In the genomic region with DNA sequence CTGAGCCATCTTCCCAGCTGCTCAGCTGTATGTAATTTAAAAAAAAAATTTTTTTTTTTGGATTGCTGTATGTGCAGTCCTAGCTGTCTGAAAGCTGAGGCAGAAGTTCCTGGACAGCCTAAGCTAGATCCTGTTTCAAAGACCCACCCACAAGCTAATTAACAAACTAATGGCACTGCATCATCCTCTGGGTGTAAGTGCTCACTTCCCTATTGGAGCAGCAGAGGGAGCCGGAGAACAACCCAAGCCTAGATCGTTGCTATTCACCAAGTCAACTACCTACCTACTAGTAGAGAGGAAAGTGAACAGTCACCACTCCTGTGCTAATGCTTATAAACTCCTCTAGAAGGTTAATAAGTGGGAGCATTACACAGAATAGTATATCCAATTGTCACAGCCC, we compare ENCODE assay signal across 8 mouse cellular contexts. TPM values are rescaled to one million over a fixed set of nuclear protein-coding genes. Genes with fewer than 3 reads are reported as not detected.
DNase-seq lines count a peak whose midpoint lies in the region; ATAC-seq and TF ChIP-seq lines count a peak whose summit lies in the region.

No protein-coding gene starts in this region.

- TF ChIP-seq POLR2A in CH12.LX (IDR thresholded peaks at IDR 0.05; ENCODE audit: low read depth, low read length): no peak

- peak; percentile 31 to 80; a peak in 3 of 4 replicates for TF ChIP-seq CTCF in CH12.LX (conservative IDR thresholded peaks at IDR 0.05 in 1 of 2, IDR thresholded peaks at IDR 0.05 in 1 of 2; ENCODE audit: low read depth in 2 of 2, low read length in 2 of 2)
- TF ChIP-seq CTCF in left cerebral cortex, adult 2 months (IDR thresholded peaks at IDR 0.05): peak; percentile 80

- H3K27ac ChIP-seq in CH12.LX (ENCODE audit: insufficient read depth, low read depth): 0 out of 2 replicates have a peak overlapping the region, but pooled peaks have one; percentile 25
- H3K27ac ChIP-seq in forebrain, embryonic 15.5 days (replicated peaks): no peak overlapping the region
- H3K27ac ChIP-seq in left cerebral cortex, adult 2 months: no peak overlapping the region

- no peak overlapping the region for H3K4me3 ChIP-seq in CH12.LX (replicated peaks in 1 of 3; ENCODE audit: low read depth in 2 of 3, low read length in 2 of 3, poor library complexity in 1 of 3)
- no peak overlapping the region for H3K4me3 ChIP-seq in forebrain, embryonic 15.5 days
- no peak overlapping the region for H3K4me3 ChIP-seq in left cerebral cortex, adult 2 months

- intact Hi-C loops in left cerebral cortex, adult 2 months (cut with DNase I): loop anchor here (2.0 to 5.0 kb wide), 2 partner anchors 284 to 449 kb away; no protein-coding TSS in a partner anchor

- peak; percentile 82 for TF ChIP-seq RAD21 in CH12.LX (IDR thresholded peaks at IDR 0.05; ENCODE audit: low read depth, low read length)

- 40% methylated on average over 2 of the region's 2 CpGs for WGBS in forebrain, embryonic 15.5 days

- TF ChIP-seq EP300 in CH12.LX (IDR thresholded peaks at IDR 0.05; ENCODE audit: low read length): no peak

- H3K9ac ChIP-seq in CH12.LX (ENCODE audit: insufficient read depth, low read depth): no peak overlapping the region
- no peak overlapping the region for H3K9ac ChIP-seq in forebrain, embryonic 15.5 days (replicated peaks)

- no peaks in the 10 kb centered on the region for H3K27me3 ChIP-seq in CH12.LX (replicated peaks)
- H3K27me3 ChIP-seq in forebrain, embryonic 15.5 days: no peaks in the 10 kb centered on the region

- H3K9me3 ChIP-seq in CH12.LX (replicated peaks; ENCODE audit: low read length): no peaks in the 10 kb centered on the region
- H3K9me3 ChIP-seq in forebrain, embryonic 15.5 days: no peaks in the 10 kb centered on the region

- in situ Hi-C loops in CH12.LX (cut with MboI; ENCODE audit: low pct_ligation_motif_present, low pct_unique_long_range_greater_than_20kb, low sequenced_read_pairs): no loop called here

- ATAC-seq in forebrain, embryonic 15.5 days (replicated peaks): peak; percentile 77

- peaks cover 4 to 26% of the 10 kb centered on the region in 2 experiments; a peak in 2 of 4 replicates for H3K4me1 ChIP-seq in CH12.LX (ENCODE audit: control insufficient read depth in 1 of 2, insufficient read depth in 2 of 2)
- no peaks in the 10 kb centered on the region for H3K4me1 ChIP-seq in forebrain, embryonic 15.5 days

- dilution Hi-C loops in CH12.LX (cut with MboI; ENCODE audit: extremely low pct_ligation_motif_present, extremely low pct_unique_long_range_greater_than_20kb, low sequenced_read_pairs): no loop called here

- peaks cover 7% of the 10 kb centered on the region; the same call in 1 of the 2 replicates for H3K79me2 ChIP-seq in CH12.LX (replicated peaks; ENCODE audit: control insufficient read depth, extremely low read depth, insufficient read depth, poor library complexity, severe bottlenecking)

- peaks cover 70 to 95% of the 10 kb centered on the region in 2 experiments for H3K36me3 ChIP-seq in CH12.LX (replicated peaks in 1 of 2; ENCODE audit: control insufficient read depth in 1 of 2, insufficient read depth in 1 of 2, low read length in 1 of 2)
- peaks cover 82% of the 10 kb centered on the region for H3K36me3 ChIP-seq in forebrain, embryonic 15.5 days

- H3K4me2 ChIP-seq in CH12.LX (ENCODE audit: insufficient read depth, low read depth, poor library complexity, severe bottlenecking): no peak overlapping the region
- H3K4me2 ChIP-seq in forebrain, embryonic 15.5 days (replicated peaks): no peak overlapping the region

- DNase-seq in 3T3-L1 (ENCODE audit: low read depth, low spot score): peak; percentile 73
- DNase-seq in CH12.LX (ENCODE audit: extremely low read depth): peak; percentile 79
- DNase-seq in cerebellum, adult 11 months: peak; percentile 27
- peak; percentile 12 for DNase-seq in hindlimb bud, embryonic 11.5 days (ENCODE audit: extremely low spot score, low read depth, low spot score)
- DNase-seq in left cerebral cortex, adult 2 months (ENCODE audit: extremely low spot score in 1 of 2, low spot score in 2 of 2): peak in 1 of 2 experiments; percentile 47
- DNase-seq in mesoderm, embryonic 11.5 days (ENCODE audit: low read depth, low spot score): peak; percentile 59
- peak; percentile 47 for DNase-seq in thymus, postnatal 25 days

TF ChIP-seq in CH12.LX, 34 proteins besides CTCF, POLR2A, EP300 and RAD21:
- TF ChIP-seq IRF4 (IDR thresholded peaks at IDR 0.05; ENCODE audit: low read depth, low read length) (0 out of 2 replicates have a peak, but pooled peaks have one; percentile 15), SMC3 (IDR thresholded peaks at IDR 0.05; ENCODE audit: low read depth, low read length) (peak; percentile 75), PAX5 (IDR thresholded peaks at IDR 0.05; ENCODE audit: low read length) (no peak), TBP (conservative IDR thresholded peaks at IDR 0.05; ENCODE audit: low read depth, low read length) (no peak)

RNA-seq across cellular contexts. Expression of a gene that starts 52.6 kb away (rescaled TPM):
- 3.0 and 3.2 TPM in 2 replicates for total RNA-seq in CH12.LX (2012; rRNA removed)
- total RNA-seq in CH12.LX (2014; rRNA removed): 5.6 and 6.7 TPM in 2 replicates
- 8.2 and 9.0 TPM in 2 replicates for polyA plus RNA-seq in CH12.LX (2012; ENCODE audit: insufficient read length, low read depth)
- 29.2 and 30.6 TPM in 2 replicates for polyA plus RNA-seq in forebrain, embryonic 15.5 days (2015; fragmentation: Nextera tagmentation; extraction: Ambion mirVana)
- 10 to 100 TPM; 36.6 to 40.8 TPM for total RNA-seq in left cerebral cortex, adult 2 months (2021)

RNA-seq across cellular contexts. Expression of a gene that starts 58.4 kb away (rescaled TPM):
- 93.6 and 111 TPM in 2 replicates for total RNA-seq in CH12.LX (2012; rRNA removed)
- total RNA-seq in CH12.LX (2014; rRNA removed): 95.9 and 104 TPM in 2 replicates
- polyA plus RNA-seq in CH12.LX (2012; ENCODE audit: insufficient read length, low read depth): 90.7 and 105 TPM in 2 replicates
- polyA plus RNA-seq in forebrain, embryonic 15.5 days (2015; fragmentation: Nextera tagmentation; extraction: Ambion mirVana): 54.6 and 57.0 TPM in 2 replicates
- 10 to 100 TPM; 66.9 to 67.5 TPM for total RNA-seq in left cerebral cortex, adult 2 months (2021)

Comparison
In these comparisons a context has a peak if more than half of its experiments do, and no peak if none do; other contexts are left out.
1. RNA of a gene that starts 52.6 kb away (total RNA-seq): 36.6 to 40.8 TPM in left cerebral cortex, adult 2 months; 3.0 to 6.7 TPM in CH12.LX; every median in the first group is over 4 times any median in the second.